Mouse (Mus musculus) brain, adult 2 months (tissue): ENCODE results near the gene Tex38.

ENCODE experiments used
- DNase-seq: peaks from one replicate; pipeline ENCODE4 v3.0.0; 2011; ENCODE audit warnings: low read depth, low spot score

Gene Tex38

DNA sequence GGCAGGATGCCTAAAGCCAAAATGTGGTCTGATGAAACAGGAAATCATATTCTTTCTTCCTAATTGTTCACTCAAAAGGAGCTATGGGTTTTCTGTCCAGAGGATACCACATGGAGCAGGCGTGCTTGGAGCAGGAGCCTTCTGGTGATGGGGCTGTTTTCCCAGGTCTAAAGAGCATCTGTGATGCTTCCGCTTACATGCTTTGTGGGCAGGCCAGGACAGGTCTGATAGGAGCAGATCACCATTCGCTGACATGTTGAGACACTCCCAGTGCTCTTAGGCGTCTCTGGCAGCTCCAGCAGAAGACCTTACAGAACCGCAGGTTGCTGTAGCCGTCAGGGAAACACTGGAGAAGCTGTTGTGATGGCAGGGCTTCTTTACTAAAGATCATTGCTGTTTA lies 5.8 kb downstream of the Tex38 start:
- DNase-seq: no peak

DNA sequence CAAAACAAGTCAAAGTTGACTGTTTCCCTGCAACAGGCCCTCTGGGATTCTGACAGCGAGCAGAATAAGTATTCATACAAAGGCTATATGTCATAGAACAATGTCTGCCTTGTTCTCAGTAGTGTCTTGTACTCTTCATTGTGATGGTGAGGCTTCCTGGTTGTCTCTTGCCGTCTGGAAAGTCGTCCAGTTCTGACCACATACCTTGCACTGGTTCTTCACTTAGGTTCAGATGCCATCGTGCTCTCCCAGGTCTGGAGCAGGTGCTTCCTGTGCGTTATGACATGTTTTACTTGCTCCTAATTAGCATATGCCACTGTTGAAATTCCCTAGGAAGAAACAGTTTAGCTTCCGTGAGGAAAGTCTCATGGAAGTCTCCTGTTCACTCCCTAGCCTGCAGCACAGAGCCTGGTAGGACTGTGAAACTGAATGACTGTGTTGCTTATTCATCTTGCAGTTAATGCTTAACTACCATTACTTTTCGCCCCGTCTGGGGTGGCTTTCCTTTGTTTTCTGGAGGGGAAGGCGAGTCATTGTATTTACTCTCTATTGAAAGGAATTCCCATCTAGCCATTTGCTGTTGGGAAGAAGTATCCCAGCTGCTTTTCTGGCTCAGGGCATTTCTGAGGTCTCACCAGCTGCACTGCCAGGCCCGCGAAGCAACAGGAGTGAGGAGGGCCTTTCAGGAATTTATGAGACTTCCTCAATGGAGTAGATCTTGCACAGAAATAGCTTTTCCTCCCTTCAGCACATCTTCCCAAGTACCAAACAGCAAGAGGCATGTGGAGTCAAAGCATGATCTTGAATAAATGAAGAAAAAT lies 13.0 kb downstream of the Tex38 start:
- no peak for DNase-seq

DNA sequence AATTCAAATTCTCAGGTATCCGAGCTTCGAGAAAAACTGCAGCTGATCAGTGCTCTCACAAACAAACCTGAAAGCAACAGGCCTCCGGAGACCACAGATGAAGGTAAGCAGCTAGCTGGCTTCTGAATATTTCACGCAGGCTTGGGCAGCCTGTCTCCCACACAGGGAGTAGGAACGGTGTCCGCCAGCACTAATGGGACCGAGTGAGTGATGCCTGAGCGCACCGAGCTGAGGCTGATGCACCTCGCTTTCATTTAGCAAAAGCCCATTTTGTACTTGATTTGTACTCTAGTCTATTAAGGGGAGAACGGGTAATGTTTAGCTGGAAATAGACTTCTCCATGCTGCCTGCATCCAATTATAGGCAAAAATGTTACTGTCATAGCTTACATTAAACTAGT lies 16.2 kb downstream of the Tex38 start:
- DNase-seq: no peak

DNA sequence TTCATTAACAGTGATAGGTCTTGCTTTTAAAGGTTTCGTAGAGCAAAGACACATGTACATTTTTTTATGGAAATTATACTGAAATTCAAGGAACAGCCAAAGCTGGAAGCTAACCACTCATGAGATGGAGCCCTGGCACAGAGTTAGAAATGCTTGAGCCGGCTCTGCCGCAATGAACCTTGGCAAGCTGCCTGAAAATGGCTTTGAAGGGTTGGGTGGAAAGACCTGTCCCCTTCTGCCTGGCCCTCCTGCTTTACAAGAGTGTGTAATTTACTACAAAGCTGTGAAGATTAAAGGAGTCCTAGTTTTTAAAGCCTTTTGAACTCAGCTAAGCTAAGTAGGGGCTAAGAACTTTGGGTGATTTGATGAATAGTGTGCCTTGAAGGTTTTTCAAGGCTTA lies 19.6 kb downstream of the Tex38 start:
- peak; percentile 45 for DNase-seq

DNA sequence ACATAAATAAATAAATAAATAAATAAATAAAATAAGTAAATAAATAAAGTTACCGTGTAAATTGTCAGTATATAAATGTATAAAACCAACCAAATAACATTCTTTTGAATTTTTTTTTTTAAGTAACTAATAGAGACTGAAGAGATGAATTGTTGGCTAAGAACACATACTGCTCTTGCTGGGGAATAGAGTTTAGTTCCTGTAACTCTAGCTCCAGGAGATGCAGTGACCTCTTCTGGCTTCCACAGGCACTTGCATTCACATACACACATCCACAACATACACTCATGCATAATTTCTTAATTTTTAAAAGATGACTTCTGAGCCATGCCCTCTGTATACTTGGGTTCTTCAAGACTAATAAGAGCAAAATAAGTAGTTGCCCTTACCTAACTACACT lies 26.0 kb downstream of the Tex38 start:
- DNase-seq: peak; percentile 25

DNA sequence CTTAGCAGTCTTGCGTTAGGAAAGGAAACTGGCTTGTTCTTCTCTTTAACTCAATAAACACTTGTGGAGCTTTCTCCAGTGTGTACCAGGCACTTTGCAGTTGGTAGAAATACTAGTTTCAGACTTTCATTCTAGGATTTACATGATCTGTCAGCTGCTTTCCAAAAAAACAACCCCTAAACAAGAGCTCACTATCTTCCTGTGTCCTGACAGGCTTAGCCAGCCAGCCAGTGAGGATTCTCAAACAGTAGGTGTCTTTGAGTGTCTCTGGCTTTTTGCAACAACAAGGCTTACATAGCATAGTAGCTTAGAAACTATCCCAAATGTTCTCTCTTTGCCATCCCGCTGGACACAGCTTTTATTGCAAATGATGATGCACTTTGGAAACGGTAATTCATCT lies 26.7 kb downstream of the Tex38 start:
- peak; percentile 77 for DNase-seq

DNA sequence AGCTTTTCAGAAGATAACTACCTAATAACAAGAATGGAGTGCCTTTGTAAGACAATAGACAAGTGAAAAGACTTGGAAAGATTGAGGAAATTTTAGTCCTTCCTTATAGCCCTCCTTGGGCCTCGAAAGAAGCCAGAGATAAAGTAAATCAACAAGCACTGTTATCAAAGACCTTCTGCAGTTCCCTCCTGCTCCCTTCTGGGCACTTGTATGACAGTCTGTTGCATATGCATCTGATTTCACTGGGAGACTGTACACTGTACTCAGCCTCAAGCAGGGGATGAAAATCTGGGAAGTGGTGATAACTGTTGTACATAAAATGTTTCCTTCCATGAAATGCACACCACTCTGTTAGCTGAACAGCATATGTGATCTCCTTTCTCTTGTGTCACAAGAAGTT lies 31.5 kb downstream of the Tex38 start:
- no peak for DNase-seq

DNA sequence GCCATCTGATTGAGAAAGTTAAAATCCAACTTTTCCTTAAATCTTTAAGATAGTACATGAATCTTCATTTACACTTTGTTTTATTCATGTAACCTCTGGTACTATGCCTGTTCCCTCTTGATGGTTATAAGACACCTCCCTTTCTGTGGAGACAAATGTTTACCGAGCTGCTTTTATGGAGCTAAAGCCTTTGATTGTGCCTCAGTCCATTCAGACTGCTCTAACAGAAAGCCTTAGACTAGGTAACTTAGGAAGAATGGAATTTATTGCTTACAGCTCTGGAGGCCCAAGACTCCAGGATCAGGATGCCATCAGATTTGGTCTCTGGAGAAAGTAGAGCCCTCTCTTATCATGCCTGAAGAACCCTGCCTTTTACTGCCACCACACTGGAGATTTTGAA lies 32.6 kb downstream of the Tex38 start:
- no peak for DNase-seq

DNA sequence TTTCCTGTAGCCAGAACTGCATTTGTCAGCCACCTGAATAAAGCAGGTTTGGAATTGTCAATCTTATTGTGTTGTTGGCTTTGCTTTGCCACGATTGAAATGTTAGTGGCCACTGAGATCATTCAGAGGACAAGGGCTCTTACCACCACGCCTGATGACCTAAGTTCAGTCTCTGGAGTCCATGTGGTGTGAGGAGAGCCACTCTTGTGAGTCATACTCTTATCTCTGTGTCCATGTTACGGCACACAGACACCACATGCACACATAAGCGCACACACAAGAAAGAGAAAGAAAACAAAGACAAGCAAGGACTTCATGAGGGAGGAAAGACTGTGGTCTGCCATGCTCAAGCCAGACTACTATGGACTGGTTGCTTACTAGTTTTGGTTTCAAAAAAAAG lies 37.7 kb downstream of the Tex38 start:
- DNase-seq: no peak

DNA sequence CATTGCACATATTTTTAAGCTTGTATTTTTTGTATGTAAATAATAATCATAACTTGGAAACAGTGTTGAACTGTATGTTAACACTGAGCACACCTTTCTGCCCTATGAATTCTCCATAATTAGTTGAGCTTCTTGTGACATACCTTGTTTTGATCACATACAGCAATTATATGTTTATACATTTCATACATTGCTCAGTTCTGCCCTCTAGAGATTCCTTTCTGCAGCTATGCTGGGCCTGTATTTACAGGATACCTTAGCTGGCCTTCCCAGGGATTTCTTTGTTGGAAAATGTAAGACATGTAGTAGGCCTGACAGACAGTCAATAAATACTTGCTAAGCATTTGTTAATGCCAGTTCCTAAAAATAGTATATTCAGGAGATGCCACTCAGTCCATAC lies 38.2 kb downstream of the Tex38 start:
- no peak for DNase-seq

DNA sequence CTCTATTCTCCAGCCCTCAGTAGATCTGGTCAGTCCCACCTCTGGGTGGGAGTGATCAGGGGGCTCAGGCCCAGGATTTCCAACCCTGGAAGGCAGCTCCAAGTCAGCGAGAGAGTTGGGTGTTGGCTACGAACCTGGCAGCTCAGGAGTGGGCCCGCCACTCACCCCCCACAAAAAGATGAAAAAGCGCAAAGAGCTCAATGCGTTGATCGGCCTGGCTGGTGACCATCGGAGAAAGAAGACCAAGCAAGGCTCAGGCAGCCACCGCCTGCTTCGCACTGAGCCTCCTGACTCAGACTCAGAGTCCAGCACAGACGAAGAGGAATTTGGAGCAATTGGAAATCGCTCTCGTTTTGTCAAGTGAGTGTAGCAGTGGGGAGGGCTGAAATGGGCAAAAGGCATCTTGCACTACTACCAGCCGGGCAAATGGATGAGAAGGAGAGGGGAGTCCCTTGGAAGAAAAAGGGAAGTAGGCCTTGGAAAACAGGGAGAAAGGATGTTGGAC lies 42.3 kb downstream of the Tex38 start:
- no peak for DNase-seq

DNA sequence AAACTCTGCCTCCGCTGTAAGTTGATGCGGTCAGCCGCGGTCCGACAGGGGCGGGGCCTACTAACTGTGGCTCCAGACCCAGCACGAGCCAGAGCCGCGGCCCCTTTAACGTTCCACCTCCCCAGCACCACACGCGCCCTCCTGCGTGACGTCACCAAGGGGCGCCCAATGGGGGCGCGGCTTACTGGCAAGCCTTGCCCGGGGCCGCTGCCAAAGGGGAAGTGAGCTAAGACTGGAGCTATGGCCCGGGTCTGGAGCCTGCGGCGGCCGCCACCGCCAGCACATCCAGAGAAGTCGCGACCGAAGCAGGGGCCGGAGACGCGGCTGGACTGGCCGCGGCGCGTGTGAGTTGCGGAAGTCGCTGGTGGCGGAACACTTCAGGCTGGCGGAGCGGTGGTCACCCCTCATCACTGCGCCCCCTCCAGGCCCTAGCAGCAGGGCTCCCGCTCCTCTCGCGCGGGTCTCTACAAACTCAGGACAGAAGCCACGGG lies 43.2 kb downstream of the Tex38 start, which contains the start of gene Efcab14:
TSS of gene Efcab14 (plus strand) at position 194 of the 491 bp plus-strand sequence.
- peak; percentile 98 for DNase-seq

DNA sequence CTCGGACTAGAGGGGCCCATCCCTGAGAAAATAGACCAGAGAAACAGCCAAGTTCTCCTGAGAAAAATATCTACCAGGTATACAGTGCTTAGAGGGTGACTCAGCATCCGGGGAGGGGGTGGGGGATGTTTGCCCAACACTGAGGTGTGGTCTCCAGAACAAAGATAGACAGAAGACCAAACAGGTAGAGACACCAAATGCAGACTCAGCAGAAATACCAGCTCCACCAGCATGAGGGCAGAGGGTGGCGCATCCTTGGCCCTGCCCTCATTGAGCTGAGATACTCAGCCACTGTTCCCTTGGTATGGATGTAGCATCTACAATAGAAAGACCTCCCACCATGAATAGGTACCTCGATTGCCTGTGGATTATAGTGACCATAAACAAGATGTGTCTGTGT lies 46.0 kb downstream of the Tex38 start:
- DNase-seq: no peak

DNA sequence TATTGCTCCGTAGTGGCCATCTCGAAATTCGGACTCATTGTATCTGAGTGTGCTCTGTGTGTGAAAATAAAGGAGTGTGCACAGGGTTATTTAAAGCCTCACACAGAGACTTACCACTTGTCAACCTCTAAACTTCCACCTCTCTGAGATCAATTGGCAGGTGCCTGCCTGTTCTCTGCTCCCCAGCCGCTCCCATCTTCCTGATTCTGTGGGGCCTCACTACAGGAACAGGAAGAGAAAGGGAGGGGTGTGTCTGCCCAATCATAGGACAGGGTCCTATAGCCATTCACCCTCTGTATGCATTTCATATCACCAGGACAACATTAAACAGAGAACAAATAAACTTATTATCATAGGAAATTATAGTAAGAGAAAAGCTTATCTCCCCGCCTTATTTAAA lies 47.1 kb downstream of the Tex38 start:
- DNase-seq: no peak

DNA sequence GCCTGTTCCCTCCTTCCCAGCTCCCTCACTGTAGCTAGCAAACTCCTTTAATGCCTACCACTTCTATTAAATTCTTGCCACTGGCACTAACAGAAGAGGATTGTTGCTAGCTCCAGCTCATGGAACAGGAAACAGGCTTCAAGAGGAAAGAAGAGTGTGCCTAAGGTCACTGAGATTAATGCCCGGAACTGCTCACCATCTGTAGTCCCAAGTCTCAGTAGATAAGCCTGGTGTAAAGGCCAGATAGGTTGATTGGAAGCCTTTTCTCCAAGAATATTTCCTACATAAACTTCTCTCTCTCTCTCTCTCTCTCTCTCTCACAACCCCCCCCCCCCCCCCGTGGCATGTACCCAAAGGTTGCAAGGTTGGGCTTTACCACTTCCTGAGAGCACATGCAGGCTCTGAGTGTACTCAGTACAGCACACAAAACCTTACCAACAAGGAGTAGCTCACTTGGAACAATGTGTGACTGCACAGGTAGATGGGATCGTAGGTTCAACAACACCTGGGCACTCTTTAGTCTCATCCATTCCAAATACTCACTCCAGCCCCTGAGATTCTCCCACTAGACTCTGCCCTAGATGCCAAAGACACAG lies 48.5 kb downstream of the Tex38 start:
- no peak for DNase-seq

DNA sequence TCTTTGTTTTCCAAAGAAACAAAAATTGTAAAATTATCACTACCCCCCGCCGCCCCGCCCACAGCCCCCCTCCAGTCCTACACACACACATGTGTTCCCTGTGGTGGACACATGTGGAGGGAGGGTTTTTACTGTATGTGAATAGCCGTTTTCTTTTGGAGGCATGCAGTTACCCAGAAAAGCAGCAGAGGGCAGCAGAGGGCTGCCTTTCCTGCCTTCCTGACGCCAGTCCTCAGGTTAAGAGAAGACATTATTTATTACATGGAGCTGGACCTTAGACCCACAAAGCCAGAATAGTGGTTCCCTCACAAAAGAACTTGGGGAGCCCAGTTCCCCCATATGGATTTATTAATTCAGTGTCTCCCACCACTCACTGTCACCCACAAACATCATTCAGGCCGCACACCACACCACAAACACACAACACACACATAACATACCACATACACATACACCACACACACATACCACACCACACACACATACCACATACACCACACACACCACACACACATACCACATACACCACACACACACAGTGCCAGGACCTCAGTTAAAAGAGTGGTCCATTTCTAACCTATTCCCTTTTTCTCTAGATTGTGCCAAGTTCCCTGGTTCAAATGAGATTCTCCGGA lies 49.1 kb downstream of the Tex38 start:
- peak; percentile 76 for DNase-seq
